Mouse (Mus musculus): ENCODE results near the gene Gm28778.

The Gm28778 gene

DNA sequence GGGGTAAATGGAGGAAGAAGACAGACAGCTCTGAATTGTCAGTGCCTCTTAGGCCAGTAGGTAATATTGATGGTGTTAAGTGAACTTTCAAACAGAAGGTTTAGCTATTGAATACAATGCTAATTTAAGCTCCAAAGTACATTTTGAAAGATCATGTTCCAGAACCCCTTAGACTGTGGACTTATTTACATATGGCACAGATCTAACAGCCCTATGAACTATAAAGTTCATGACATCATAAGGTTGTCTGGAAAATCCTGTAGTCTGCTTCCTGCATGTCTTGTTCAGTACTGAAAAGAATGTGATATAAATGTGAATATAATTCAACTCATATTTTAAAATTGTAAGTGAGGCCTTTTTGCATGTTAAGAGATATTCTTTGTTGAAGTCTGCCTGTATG, 62.1 kb downstream of the Gm28778 start:
- in situ Hi-C loops (cut with MboI; ENCODE audit: low pct_unique_long_range_greater_than_20kb in 1 of 2, low sequenced_read_pairs in 2 of 2, unreplicated experiment in 1 of 2): loop anchor here in 1 of 2 experiments (25.0 kb wide), 1 partner anchor 297 kb away; the partner anchor contains the start of gene Mstn
